Mouse (Mus musculus) embryo, embryonic 10 days (tissue): Measurements from ENCODE around the gene Rnf180.
"Not testable (repeated sequence)": the region's sequence is repeated elsewhere in the genome, so short reads cannot be mapped to it uniquely, and the experiment has no call there.

Experiments used
- DNase-seq: peaks from one replicate; pipeline ENCODE4 v3.0.0-alpha.2; 2015; ENCODE audit warnings: low spot score

The Rnf180 gene

GRCm38 (mm10) chr13:105294715-105295114 lies at the start of gene Rnf180:
Gene Rnf180, minus strand, starts transcription at chr13:105294815.
- no peak for DNase-seq

GRCm38 (mm10) chr13:105331199-105331968 lies 36.8 kb upstream of the Rnf180 start:
- no peak for DNase-seq

- no peak for DNase-seq
Observed at GRCm38 (mm10) chr13:105326946-105327345, 32.3 kb upstream of the Rnf180 start.

- DNase-seq = no peak
Observed at GRCm38 (mm10) chr13:105316926-105317325, 22.3 kb upstream of the Rnf180 start.

- no peak for DNase-seq
Observed at GRCm38 (mm10) chr13:105316009-105316408, 21.4 kb upstream of the Rnf180 start.

GRCm38 (mm10) chr13:105312763-105313162 lies 18.1 kb upstream of the Rnf180 start:
- DNase-seq = no peak

- not testable (repeated sequence) for DNase-seq
Observed at GRCm38 (mm10) chr13:105310562-105310961, 15.9 kb upstream of the Rnf180 start.

- DNase-seq = no peak
Observed at GRCm38 (mm10) chr13:105305513-105305912, 10.9 kb upstream of the Rnf180 start.

GRCm38 (mm10) chr13:105304054-105304453 lies 9.4 kb upstream of the Rnf180 start:
- DNase-seq = peak; percentile 7

- DNase-seq = no peak
Observed at GRCm38 (mm10) chr13:105300009-105300346, 5.4 kb upstream of the Rnf180 start.

- DNase-seq = no peak
Observed at GRCm38 (mm10) chr13:105299162-105300008, 4.8 kb upstream of the Rnf180 start.

GRCm38 (mm10) chr13:105293781-105294667 lies 591 bp downstream of the Rnf180 start:
- peak; percentile 64 for DNase-seq

- no peak for DNase-seq
Observed at GRCm38 (mm10) chr13:105291816-105292215, 2.8 kb downstream of the Rnf180 start.

GRCm38 (mm10) chr13:105290594-105290993 lies 4.0 kb downstream of the Rnf180 start:
- no peak for DNase-seq

GRCm38 (mm10) chr13:105290021-105290420 lies 4.6 kb downstream of the Rnf180 start:
- no peak for DNase-seq

- DNase-seq = no peak
Observed at GRCm38 (mm10) chr13:105279397-105280018, 15.1 kb downstream of the Rnf180 start.

GRCm38 (mm10) chr13:105270394-105271094 lies 24.1 kb downstream of the Rnf180 start:
- no peak for DNase-seq

GRCm38 (mm10) chr13:105267464-105267863 lies 27.2 kb downstream of the Rnf180 start:
- DNase-seq = no peak

GRCm38 (mm10) chr13:105266746-105267145 lies 27.9 kb downstream of the Rnf180 start:
- peak; percentile 70 for DNase-seq

- no peak for DNase-seq
Observed at GRCm38 (mm10) chr13:105256757-105257433, 37.7 kb downstream of the Rnf180 start.
